Mouse (Mus musculus) lung, postnatal 0 days (tissue): ENCODE data around the gene Rgs6. TPM values are rescaled to one million over a fixed set of nuclear protein-coding genes. Genes with fewer than 3 reads are reported as not detected.

ENCODE experiments used
- ATAC-seq: fragments of 200-750 bp; cut with Nextera tagmentation; 2 replicates; pipeline ENCODE4 v1.8.0; 2017; ENCODE audit warnings: moderate library complexity
- DNase-seq: peaks from one replicate; pipeline ENCODE4 v3.0.0-alpha.2; 2016; ENCODE audit warnings: low spot score
- H3K27ac ChIP-seq: fragments of 300-500 bp; sonication (generic); 2 replicates; pipeline ENCODE4 v1.5.1; 2014; ENCODE audit warnings: antibody characterized with exemption, mild to moderate bottlenecking, low read length, mixed read lengths
- H3K27me3 ChIP-seq: fragments of 300-500 bp; sonication (generic); replicated peaks from 2 replicates; pipeline ENCODE4 v1.6.1; 2014; ENCODE audit warnings: low read length, mixed read lengths; ENCODE audit not compliant: insufficient read depth
- H3K36me3 ChIP-seq: fragments of 300-500 bp; sonication (generic); 2 replicates; pipeline ENCODE4 v1.6.1; 2014; ENCODE audit warnings: low read length, mixed read lengths; ENCODE audit not compliant: insufficient read depth
- H3K4me1 ChIP-seq: fragments of 300-500 bp; sonication (generic); 2 replicates; pipeline ENCODE4 v1.6.1; 2014; ENCODE audit warnings: antibody characterized with exemption, low read depth, low read length, mixed read lengths; ENCODE audit not compliant: insufficient read depth
- H3K4me2 ChIP-seq: fragments of 300-500 bp; sonication (generic); replicated peaks from 2 replicates; pipeline ENCODE4 v1.6.1; 2014; ENCODE audit warnings: low read depth, mild to moderate bottlenecking, low read length, moderate library complexity, mixed read lengths
- H3K4me3 ChIP-seq: fragments of 300-500 bp; sonication (generic); 2 replicates; pipeline ENCODE4 v1.5.1; 2014; ENCODE audit warnings: low read depth, low read length
- H3K9ac ChIP-seq: fragments of 300-500 bp; sonication (generic); replicated peaks from 2 replicates; pipeline ENCODE4 v1.6.1; 2014; ENCODE audit warnings: low read depth, mild to moderate bottlenecking
- H3K9me3 ChIP-seq: fragments of 300-500 bp; sonication (generic); 2 replicates; pipeline ENCODE4 v1.6.1; 2016; ENCODE audit warnings: low read length, mixed read lengths
- CTCF ChIP-seq: IDR thresholded peaks from 2 replicates; pipeline ENCODE4 v1.5.1; 2016; ENCODE audit warnings: antibody characterized with exemption, mild to moderate bottlenecking
- EP300 ChIP-seq: IDR thresholded peaks from 2 replicates; pipeline ENCODE4 v1.6.1; 2016; ENCODE audit warnings: antibody characterized with exemption, mild to moderate bottlenecking, control low read depth
- WGBS: fragments of 180-500 bp; shearing (Covaris S2); extraction: QIAGEN DNeasy Blood & Tissue Kit; methylation state at CpG from one replicate; pipeline ENCODE4 v1.1.7; 2014; 5-methylcytosine and 5-hydroxymethylcytosine counted together
- polyA plus RNA-seq: library from polyadenylated mRNA; unstranded; fragments of >200 nt; fragmentation: Nextera tagmentation; extraction: Ambion mirVana; gene quantifications from 2 replicates; pipeline ENCODE4 v1.2.1, GENCODE M21; 2015

Rgs6 gene
- polyA plus RNA-seq, 1 experiment from 2014 or later, result 2.6 TPM

DNA sequence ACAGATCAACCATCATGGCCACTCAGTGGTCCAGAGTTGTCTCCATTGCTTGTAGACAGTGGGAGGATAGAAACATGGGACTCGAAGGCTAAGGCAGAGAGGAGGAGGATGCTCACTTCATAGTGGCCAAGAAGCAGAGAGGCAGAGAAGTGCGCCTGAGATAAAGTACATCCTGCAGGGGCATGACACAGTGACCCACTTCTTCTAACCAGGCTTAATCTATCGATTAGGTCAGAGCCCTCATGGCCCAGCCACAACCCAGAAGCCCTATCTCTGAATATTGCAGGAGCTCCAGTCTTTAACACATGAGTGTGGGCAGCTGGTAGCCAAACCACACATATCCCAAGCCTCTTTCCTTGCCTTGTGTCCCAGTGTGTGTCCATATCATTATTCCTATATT is 385.7 kb downstream of the Rgs6 start:
- Histone ChIP-seq H3K9ac (no peak overlapping the region), H3K27ac (no peak overlapping the region), H3K4me3 (no peak overlapping the region), H3K9me3 (no peaks in the 10 kb centered on the region), H3K4me1 (no peaks in the 10 kb centered on the region), H3K36me3 (no peaks in the 10 kb centered on the region), H3K4me2 (no peak overlapping the region), H3K27me3 (no peaks in the 10 kb centered on the region)
- WGBS, result 83% methylated on average over 3 of the region's 3 CpGs
- TF ChIP-seq EP300, result no peak
- TF ChIP-seq CTCF, result no peak
- no peak for ATAC-seq
- DNase-seq, result no peak

DNA sequence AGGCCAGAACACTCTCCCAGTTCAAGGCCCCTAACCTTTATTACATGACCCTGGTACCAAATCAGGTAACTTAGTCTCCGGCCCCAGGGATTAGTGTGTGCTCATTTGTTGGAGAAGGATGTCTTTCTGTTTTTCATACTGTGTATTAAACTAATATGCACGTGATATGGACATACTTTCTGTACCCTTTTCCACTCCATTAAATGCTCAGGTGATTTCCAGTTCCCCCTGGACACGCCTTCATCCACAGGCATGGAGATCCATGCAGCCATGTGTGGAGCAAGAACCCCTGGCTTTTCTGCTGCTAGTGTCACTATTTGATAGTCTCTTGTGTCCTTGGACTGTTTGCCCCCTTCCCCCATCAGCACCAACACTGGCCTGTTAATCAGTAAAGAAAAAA is 390.2 kb downstream of the Rgs6 start:
- Histone ChIP-seq H3K4me1 (no peaks in the 10 kb centered on the region), H3K27me3 (no peaks in the 10 kb centered on the region), H3K4me3 (no peak overlapping the region), H3K27ac (no peak overlapping the region), H3K36me3 (no peaks in the 10 kb centered on the region), H3K9ac (no peak overlapping the region), H3K4me2 (no peak overlapping the region), H3K9me3 (no peaks in the 10 kb centered on the region)
- ATAC-seq, result no peak
- no peak for DNase-seq
- no peak for TF ChIP-seq CTCF
- TF ChIP-seq EP300, result no peak
- 82% methylated on average over 3 of the region's 3 CpGs for WGBS

DNA sequence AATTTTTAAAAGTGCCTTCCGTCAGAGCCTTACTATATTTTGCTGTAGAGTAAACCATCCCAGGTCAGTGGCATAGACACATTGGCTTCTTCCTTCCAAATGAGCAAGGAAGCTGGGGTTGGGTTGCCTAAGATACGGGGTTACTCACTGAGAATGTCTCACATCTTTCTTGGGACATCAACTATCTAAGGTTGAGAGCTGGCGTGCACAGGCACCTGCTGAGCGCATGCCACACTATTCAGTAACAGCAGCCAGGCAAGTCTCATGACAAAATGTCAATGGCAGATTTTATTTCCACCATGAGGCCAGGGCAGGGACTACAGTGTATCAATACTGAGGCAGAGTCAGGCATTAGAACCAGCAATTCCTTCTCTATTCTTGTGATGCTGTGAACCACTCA is 394.6 kb downstream of the Rgs6 start:
- H3K27ac ChIP-seq, result no peak overlapping the region
- no peak overlapping the region for H3K4me3 ChIP-seq
- no peaks in the 10 kb centered on the region for H3K36me3 ChIP-seq
- no peak overlapping the region for H3K9ac ChIP-seq
- no peak overlapping the region for H3K4me2 ChIP-seq
- no peaks in the 10 kb centered on the region for H3K4me1 ChIP-seq
- DNase-seq (no peak), ATAC-seq (no peak)
- H3K9me3 ChIP-seq, result no peaks in the 10 kb centered on the region
- TF ChIP-seq CTCF (no peak), EP300 (no peak)
- no peaks in the 10 kb centered on the region for H3K27me3 ChIP-seq
- WGBS, result 94% methylated on average over 4 of the region's 4 CpGs

GRCm38 (mm10) chr12:82985300-82985699 is 397.2 kb downstream of the Rgs6 start:
- Histone ChIP-seq H3K27ac (no peak overlapping the region), H3K4me3 (no peak overlapping the region), H3K4me1 (no peaks in the 10 kb centered on the region), H3K9ac (no peak overlapping the region), H3K27me3 (no peaks in the 10 kb centered on the region), H3K4me2 (no peak overlapping the region), H3K36me3 (no peaks in the 10 kb centered on the region), H3K9me3 (no peaks in the 10 kb centered on the region)
- TF ChIP-seq EP300 (no peak), CTCF (no peak)
- DNase-seq (no peak), ATAC-seq (no peak)
- WGBS, result 58% methylated on average over 8 of the region's 8 CpGs

GRCm38 (mm10) chr12:82987661-82988060 is 399.6 kb downstream of the Rgs6 start:
- 79% methylated on average over 1 of the region's 1 CpGs for WGBS

DNA sequence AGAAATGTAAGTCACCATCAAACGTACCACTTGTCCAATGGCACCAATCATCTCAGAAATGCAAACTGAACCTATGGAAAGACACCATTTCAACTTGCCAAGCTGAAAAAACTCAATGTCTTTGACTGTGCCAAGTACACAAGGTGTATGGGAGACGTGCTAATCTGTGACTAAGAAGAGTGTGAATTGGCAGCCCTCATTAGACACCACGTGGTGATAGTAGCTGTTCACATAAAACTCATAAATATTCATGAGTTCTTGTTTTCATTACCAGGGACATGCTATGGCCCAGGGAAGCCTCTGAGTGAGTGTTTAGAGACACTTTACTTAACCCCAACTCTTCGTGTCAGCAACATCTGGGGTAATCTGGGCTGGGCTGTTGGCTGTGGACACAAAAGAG is 405.8 kb downstream of the Rgs6 start:
- Histone ChIP-seq H3K4me2 (no peak overlapping the region), H3K9ac (no peak overlapping the region), H3K4me1 (no peaks in the 10 kb centered on the region), H3K36me3 (no peaks in the 10 kb centered on the region), H3K27me3 (no peaks in the 10 kb centered on the region), H3K9me3 (no peaks in the 10 kb centered on the region), H3K4me3 (no peak overlapping the region), H3K27ac (no peak overlapping the region)
- DNase-seq (no peak), ATAC-seq (no peak)
- no peak for TF ChIP-seq CTCF
- TF ChIP-seq EP300, result no peak
- 39% methylated on average over 4 of the region's 4 CpGs for WGBS

More at GRCm38 (mm10) chr12:82987661-82988060, 399.6 kb downstream of the Rgs6 start:
- no peak overlapping the region for H3K9ac ChIP-seq
- H3K4me2 ChIP-seq, result no peak overlapping the region
- no peak overlapping the region for H3K4me3 ChIP-seq
- H3K9me3 ChIP-seq, result no peaks in the 10 kb centered on the region
- no peak overlapping the region for H3K27ac ChIP-seq
- no peak for DNase-seq
- no peaks in the 10 kb centered on the region for H3K27me3 ChIP-seq
- H3K36me3 ChIP-seq, result no peaks in the 10 kb centered on the region
- ATAC-seq, result no peak
- no peaks in the 10 kb centered on the region for H3K4me1 ChIP-seq
- no peak for TF ChIP-seq EP300
- no peak for TF ChIP-seq CTCF

DNA sequence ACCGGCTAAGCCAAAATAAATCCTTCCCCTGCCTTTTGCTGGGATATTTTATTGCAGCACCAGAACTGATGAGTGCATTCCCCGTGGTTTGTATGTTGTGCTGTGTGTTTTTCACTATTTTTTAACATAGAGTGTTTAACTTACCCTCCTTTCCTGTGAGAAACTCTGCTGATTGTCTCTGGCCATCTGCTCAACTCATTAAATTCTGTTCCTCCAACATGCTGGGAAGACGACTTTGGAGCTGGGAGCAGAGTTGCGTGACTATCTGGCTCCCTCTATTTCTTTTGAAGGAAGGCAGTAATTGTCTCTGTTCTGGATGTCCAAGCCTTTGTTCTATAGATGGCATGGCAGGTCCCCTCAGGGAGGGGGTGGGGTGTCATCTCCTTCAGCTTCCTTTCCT is 408.7 kb downstream of the Rgs6 start:
- H3K4me1 ChIP-seq, result no peaks in the 10 kb centered on the region
- H3K4me2 ChIP-seq, result no peak overlapping the region
- H3K4me3 ChIP-seq, result no peak overlapping the region
- ATAC-seq, result no peak
- no peaks in the 10 kb centered on the region for H3K9me3 ChIP-seq
- no peak for DNase-seq
- H3K27ac ChIP-seq, result no peak overlapping the region
- no peaks in the 10 kb centered on the region for H3K27me3 ChIP-seq
- no peaks in the 10 kb centered on the region for H3K36me3 ChIP-seq
- TF ChIP-seq EP300 (no peak), CTCF (no peak)
- WGBS, result 56% methylated on average over 4 of the region's 4 CpGs
- H3K9ac ChIP-seq, result no peak overlapping the region
